Mouse (Mus musculus) hindbrain, embryonic 16.5 days (tissue): Measurements from ENCODE around the gene Ptpn1. TPM values are rescaled to one million over a fixed set of nuclear protein-coding genes. Genes with fewer than 3 reads are reported as not detected.

Experiments
- ATAC-seq: fragments of 200-750 bp; cut with Nextera tagmentation; 2 replicates; pipeline ENCODE4 v1.8.0; 2017; ENCODE audit warnings: moderate TSS enrichment, moderate library complexity
- H3K27ac ChIP-seq: fragments of 300-500 bp; sonication (generic); 2 replicates; pipeline ENCODE4 v1.5.1; 2014; ENCODE audit warnings: low read depth, mild to moderate bottlenecking, control low read depth, low read length, moderate library complexity
- H3K27me3 ChIP-seq: fragments of 300-500 bp; sonication (generic); replicated peaks from 2 replicates; pipeline ENCODE4 v1.6.1; 2014; ENCODE audit warnings: low read length; ENCODE audit not compliant: control insufficient read depth, insufficient read depth
- H3K36me3 ChIP-seq: fragments of 300-500 bp; sonication (generic); 2 replicates; pipeline ENCODE4 v1.6.1; 2014; ENCODE audit warnings: mild to moderate bottlenecking, low read length, moderate library complexity, mixed read lengths; ENCODE audit not compliant: control insufficient read depth, insufficient read depth
- H3K4me1 ChIP-seq: fragments of 300-500 bp; sonication (generic); 2 replicates; pipeline ENCODE4 v1.6.1; 2014; ENCODE audit warnings: low read depth, low read length; ENCODE audit not compliant: control insufficient read depth, insufficient read depth
- H3K4me2 ChIP-seq: fragments of 300-500 bp; sonication (generic); 2 replicates; pipeline ENCODE4 v1.6.1; 2014; ENCODE audit warnings: mild to moderate bottlenecking, low read length, control low read depth, moderate library complexity
- H3K4me3 ChIP-seq: fragments of 300-500 bp; sonication (generic); 2 replicates; pipeline ENCODE4 v1.5.1; 2014; ENCODE audit warnings: mild to moderate bottlenecking, low read length, control low read depth, moderate library complexity
- H3K9ac ChIP-seq: fragments of 300-500 bp; sonication (generic); 2 replicates; pipeline ENCODE4 v1.6.1; 2014; ENCODE audit warnings: low read depth, mild to moderate bottlenecking, control low read depth, low read length, moderate library complexity
- H3K9me3 ChIP-seq: fragments of 300-500 bp; sonication (generic); 2 replicates; pipeline ENCODE4 v1.6.1; 2014; ENCODE audit warnings: mild to moderate bottlenecking, low read length, moderate library complexity; ENCODE audit not compliant: control insufficient read depth
- WGBS: fragments of 180-500 bp; shearing (Covaris S2); extraction: QIAGEN DNeasy Blood & Tissue Kit; methylation state at CpG from one replicate; pipeline ENCODE4 v1.1.7; 2014; 5-methylcytosine and 5-hydroxymethylcytosine counted together
- polyA plus RNA-seq: library from polyadenylated mRNA; unstranded; fragments of >200 nt; fragmentation: Nextera tagmentation; extraction: Ambion mirVana; gene quantifications from 2 replicates; pipeline ENCODE4 v1.2.1, GENCODE M21; 2015

Gene Ptpn1
- polyA plus RNA-seq, 1 experiment from 2014 or later, result 64.8 TPM

DNA sequence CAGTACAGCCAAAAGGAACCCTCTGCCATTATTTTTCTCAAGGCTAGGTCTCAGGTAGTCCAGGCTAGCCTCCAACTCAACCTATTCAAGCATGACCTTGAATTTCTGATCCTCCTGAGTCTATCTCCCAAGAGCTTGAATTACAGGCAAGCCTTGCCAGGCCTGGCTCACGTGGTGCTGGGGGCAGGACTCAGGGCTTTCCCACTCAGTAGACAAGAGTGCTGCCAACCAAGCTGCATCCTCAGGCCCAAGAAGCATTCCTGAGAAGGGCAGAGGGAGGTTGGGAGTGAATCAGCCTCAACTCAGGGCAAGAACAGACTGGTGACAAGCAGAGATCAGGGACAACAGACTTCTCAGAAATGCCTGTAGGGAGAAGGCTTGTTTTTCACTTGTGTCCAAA lies 12.8 kb upstream of the Ptpn1 start:
- no peak overlapping the region for H3K4me3 ChIP-seq
- H3K36me3 ChIP-seq, result no peaks in the 10 kb centered on the region
- H3K9me3 ChIP-seq, result no peaks in the 10 kb centered on the region
- no peak overlapping the region for H3K4me2 ChIP-seq
- no peak for ATAC-seq
- 58% methylated on average over 1 of the region's 1 CpGs for WGBS
- no peaks in the 10 kb centered on the region for H3K4me1 ChIP-seq
- H3K27ac ChIP-seq, result no peak overlapping the region
- H3K9ac ChIP-seq, result no peak overlapping the region
- no peaks in the 10 kb centered on the region for H3K27me3 ChIP-seq

DNA sequence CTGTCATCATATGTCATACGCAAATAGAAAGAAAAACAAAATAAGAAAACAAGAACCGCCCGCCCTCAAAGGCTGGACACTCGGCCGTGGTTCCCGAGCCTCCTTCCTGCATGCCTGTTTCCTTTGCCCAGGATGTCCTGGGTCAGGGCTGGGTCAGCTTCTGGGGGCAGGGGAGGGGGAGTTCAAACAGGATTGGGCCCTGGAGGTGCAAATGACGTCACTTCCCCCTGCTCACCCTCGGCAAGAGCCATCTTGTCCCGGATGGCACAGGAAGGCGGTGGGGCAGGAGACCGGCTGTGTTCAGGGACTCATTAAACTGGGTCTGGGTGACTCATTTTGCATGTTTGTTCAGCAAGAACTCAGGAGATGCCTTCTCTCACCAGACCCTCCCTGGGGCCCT lies 11.8 kb upstream of the Ptpn1 start:
- Histone ChIP-seq H3K4me2 (no peak overlapping the region), H3K27me3 (no peaks in the 10 kb centered on the region), H3K9ac (no peak overlapping the region), H3K4me3 (no peak overlapping the region), H3K27ac (no peak overlapping the region), H3K4me1 (peaks cover 6% of the 10 kb centered on the region), H3K9me3 (no peaks in the 10 kb centered on the region), H3K36me3 (no peaks in the 10 kb centered on the region)
- ATAC-seq, result no peak
- WGBS, result 79% methylated on average over 11 of the region's 11 CpGs

DNA sequence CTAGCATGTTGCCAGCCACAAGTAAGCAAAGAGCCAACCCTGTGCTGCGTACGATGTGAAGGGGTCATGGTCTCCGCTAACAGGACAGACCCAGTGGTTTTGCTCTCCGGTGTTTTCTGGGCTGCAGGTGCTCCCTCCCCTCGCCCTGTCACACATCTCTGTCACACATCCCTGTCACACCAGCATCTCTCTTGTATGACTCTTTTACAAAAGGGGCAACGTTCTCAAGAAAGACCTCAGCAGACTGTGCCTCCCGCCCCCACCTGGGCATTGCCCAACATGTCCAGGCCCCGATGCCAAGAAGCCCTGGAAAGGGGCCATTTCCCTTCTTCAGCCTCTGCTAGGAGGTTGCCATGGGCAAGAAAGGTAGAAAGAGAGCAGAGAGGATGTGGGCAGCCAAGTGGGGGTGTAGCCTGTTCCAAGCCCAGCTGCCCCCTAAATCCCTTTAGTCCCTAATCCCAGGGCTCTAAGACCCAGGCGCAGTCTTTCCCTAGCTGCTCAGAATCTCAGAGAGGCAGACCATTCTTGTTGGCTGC lies 10.8 kb upstream of the Ptpn1 start:
- no peaks in the 10 kb centered on the region for H3K27me3 ChIP-seq
- 85% methylated on average over 9 of the region's 9 CpGs for WGBS
- peaks cover 6% of the 10 kb centered on the region for H3K4me1 ChIP-seq
- ATAC-seq, result no peak
- H3K4me3 ChIP-seq, result no peak overlapping the region
- H3K9ac ChIP-seq, result no peak overlapping the region
- no peaks in the 10 kb centered on the region for H3K9me3 ChIP-seq
- H3K27ac ChIP-seq, result no peak overlapping the region
- H3K4me2 ChIP-seq, result no peak overlapping the region
- no peaks in the 10 kb centered on the region for H3K36me3 ChIP-seq

DNA sequence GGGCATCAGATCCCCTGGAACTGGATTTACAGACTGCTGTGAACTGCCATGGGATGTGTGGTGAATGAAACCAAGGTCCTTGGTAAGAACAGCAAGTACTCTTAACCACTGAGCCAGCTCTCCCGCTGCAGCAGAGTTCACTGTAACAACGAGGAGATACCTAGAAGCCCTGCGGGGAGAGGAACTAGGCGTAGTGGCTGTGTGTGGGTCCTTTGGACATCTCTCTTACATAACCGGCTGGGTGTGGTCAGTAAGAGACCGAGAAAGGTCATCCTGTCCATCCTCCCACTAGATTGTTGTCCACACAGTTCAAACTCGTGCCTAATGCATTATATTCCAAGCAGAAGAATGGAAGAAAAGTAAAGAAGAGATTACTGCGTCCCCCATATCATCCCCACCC lies 10.0 kb upstream of the Ptpn1 start:
- no peak for ATAC-seq
- no peak overlapping the region for H3K27ac ChIP-seq
- H3K4me1 ChIP-seq, result peaks cover 6% of the 10 kb centered on the region
- no peaks in the 10 kb centered on the region for H3K9me3 ChIP-seq
- no peaks in the 10 kb centered on the region for H3K36me3 ChIP-seq
- WGBS, result 84% methylated on average over 8 of the region's 8 CpGs
- no peak overlapping the region for H3K4me3 ChIP-seq
- H3K9ac ChIP-seq, result no peak overlapping the region
- H3K27me3 ChIP-seq, result no peaks in the 10 kb centered on the region
- no peak overlapping the region for H3K4me2 ChIP-seq

DNA sequence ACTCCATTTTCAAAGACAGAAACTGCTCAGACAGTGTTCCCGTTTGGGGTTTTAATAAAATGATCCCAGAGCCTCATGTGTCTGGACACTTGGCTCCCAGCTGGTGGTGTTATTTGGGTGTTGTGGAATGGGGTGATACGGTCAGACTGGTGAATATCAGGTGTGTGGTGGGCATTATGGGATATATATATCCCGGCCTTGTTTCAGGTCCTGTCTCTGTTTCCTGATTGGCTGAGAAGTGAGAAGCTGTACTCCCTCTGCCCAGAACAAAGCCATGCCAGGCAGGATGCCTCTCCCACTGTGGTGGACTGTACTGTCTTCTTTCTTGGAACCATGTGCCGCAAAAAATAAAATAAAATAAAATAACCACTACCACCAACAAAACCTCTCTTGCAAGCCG lies 7.8 kb upstream of the Ptpn1 start:
- Histone ChIP-seq H3K27ac (no peak overlapping the region), H3K27me3 (no peaks in the 10 kb centered on the region), H3K4me2 (no peak overlapping the region), H3K4me3 (no peak overlapping the region), H3K9me3 (no peaks in the 10 kb centered on the region), H3K9ac (no peak overlapping the region), H3K36me3 (no peaks in the 10 kb centered on the region), H3K4me1 (peaks cover 6% of the 10 kb centered on the region)
- 92% methylated on average over 5 of the region's 5 CpGs for WGBS
- no peak for ATAC-seq

DNA sequence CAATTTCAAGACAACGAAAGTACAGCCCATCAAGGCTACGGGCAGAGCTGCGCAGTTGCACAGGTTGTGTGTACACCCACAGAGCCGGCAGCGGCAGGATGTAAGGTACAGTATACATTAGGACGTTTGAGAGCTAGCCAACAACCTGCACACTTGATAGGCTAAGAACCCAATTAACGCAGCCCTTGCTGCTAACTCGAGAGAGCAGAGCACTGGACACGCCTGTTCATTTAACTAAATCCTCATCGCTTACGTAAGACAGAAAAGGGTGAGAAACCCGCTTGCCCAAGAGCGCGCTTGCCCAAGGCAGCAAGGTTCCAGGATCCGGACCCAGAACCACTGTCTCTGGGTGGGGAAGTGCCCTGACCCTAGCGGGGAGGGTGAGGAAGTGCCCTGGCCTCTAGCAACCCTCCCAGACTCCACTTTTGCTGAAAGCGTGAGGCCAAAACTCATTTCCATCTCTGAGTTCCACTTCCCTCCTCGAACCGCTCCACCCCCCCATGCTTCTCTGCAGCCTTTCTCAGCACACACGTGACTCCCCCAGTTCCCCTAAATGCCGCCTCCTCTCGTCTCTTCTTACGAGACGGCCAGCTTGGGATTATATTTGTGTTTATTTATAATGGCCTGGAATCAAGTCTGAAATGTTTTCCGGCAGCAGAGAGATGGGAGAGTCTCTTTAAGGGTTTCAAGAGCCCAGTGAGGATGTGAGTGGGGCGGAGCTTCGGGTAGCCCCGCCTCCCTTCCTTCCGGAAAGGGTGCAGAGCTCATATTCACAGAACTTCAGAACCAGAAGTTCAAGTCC lies 6.9 kb upstream of the Ptpn1 start:
- Histone ChIP-seq H3K27ac (peak overlapping the region; percentile 74), H3K4me1 (peaks cover 6% of the 10 kb centered on the region)

DNA sequence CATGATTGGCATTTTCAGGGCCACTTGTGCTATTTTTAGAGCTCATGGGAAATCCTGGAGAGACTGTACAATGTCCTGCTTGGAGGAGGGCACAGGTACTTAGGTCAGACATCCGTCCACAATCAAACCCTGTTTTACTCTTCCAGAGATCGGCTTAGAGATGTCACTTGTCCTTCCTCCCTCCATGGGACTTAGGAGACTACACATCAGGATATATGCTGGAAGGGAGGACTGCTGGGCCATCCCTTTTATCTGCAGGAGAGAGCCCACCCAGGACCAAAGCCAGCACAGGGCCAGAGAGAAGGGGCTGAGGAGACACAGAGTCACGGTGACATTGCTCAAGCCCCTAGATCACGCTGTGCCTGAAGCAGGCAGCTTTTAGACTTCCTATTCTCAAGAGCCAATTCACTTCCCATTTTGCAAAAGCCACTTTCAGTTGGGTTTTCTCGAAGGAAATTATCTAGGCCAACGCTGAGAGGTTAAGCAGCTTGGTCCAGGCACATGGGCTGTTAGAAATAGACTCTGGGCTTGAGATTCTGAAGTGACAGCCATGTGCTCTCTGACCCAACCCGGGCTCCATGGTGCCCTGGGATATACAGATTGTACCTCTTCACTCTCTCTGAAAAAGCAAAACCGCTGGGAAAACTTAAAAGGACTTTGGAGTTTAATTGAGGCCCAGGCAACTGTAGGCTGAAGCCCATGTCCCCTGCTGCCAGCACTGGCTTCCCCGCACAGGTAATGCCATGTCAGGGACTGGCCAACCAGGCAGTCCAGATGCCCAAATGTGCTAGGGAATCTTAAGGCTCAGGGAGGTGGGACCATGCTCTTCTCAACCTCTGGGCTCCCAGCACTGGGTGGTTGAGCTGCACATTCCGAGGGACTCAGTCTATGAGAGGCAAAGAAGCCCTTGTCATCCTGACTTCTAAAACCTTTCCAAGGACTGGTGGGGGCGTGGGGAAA lies 5.7 kb upstream of the Ptpn1 start:
- ATAC-seq, result no peak
- H3K4me2 ChIP-seq, result no peak overlapping the region; the same call in 1 of the 2 replicates
- H3K4me1 ChIP-seq, result peaks cover 6% of the 10 kb centered on the region
- no peak overlapping the region for H3K27ac ChIP-seq
- no peaks in the 10 kb centered on the region for H3K27me3 ChIP-seq
- H3K9ac ChIP-seq, result no peak overlapping the region
- WGBS, result 85% methylated on average over 11 of the region's 11 CpGs
- H3K4me3 ChIP-seq, result no peak overlapping the region
- H3K36me3 ChIP-seq, result no peaks in the 10 kb centered on the region
- H3K9me3 ChIP-seq, result no peaks in the 10 kb centered on the region

More for the DNA sequence above, 6.9 kb upstream of the Ptpn1 start:
- WGBS, result 3% methylated on average over 29 of the region's 29 CpGs
- H3K4me3 ChIP-seq, result peak overlapping the region; percentile 52
- no peaks in the 10 kb centered on the region for H3K36me3 ChIP-seq
- peak; percentile 76 for ATAC-seq
- peak overlapping the region; percentile 93 for H3K4me2 ChIP-seq
- no peaks in the 10 kb centered on the region for H3K27me3 ChIP-seq
- no peaks in the 10 kb centered on the region for H3K9me3 ChIP-seq
- H3K9ac ChIP-seq, result peak overlapping the region; percentile 74

DNA sequence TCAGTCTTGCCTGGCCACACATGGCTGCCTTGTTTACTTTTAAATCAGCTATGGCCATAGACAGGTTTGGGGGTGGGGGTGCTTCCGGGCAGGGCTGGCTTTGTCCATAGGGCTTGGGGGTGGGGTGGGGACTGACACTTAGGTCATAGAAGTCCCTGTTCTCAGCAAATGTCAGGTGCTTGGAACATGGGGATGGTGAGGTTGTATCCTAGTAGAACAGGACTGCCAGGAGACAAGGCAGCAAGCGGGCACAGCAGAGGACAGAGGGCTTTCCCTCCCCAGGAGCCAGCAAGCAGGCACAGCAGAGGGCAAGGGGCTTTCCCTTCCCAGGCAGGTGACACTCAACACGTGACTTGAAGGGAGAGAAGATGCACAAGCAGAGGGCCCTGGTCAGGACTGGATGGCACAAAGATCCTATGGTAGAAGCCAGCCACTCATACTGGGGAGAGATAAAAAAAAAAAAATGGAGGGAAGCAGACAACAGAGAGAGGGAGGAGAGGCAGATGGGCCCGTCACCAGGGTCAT lies 3.8 kb upstream of the Ptpn1 start:
- ATAC-seq, result no peak

DNA sequence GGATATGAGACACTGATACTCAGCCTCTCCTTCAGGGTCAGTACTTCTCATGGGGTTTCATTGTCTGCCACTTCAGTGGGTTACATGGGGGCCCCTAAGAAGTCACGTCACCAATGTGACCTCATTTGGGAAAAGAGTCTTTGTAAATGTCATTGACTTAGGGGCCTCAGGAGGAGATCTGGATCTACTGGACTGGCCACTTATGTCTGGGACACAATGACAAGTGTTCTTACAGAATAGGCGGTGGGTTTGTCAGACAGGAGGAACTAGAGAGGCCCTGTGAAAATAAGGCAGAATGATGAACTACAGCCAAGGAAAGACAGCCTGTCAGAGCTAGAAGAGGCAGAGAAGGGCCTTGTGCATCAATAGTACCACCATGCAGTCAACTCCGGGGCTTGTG lies 2.9 kb upstream of the Ptpn1 start:
- peaks cover 16% of the 10 kb centered on the region for H3K4me1 ChIP-seq
- no peak overlapping the region for H3K9ac ChIP-seq
- H3K27ac ChIP-seq, result no peak overlapping the region
- H3K36me3 ChIP-seq, result no peaks in the 10 kb centered on the region
- ATAC-seq, result no peak
- WGBS, result 83% methylated on average over 3 of the region's 3 CpGs
- H3K27me3 ChIP-seq, result no peaks in the 10 kb centered on the region
- no peak overlapping the region for H3K4me2 ChIP-seq
- no peak overlapping the region for H3K4me3 ChIP-seq
- H3K9me3 ChIP-seq, result no peaks in the 10 kb centered on the region

More for the DNA sequence above, 3.8 kb upstream of the Ptpn1 start:
- H3K27me3 ChIP-seq, result no peaks in the 10 kb centered on the region
- H3K9ac ChIP-seq, result no peak overlapping the region
- no peak overlapping the region for H3K4me3 ChIP-seq
- no peak overlapping the region for H3K4me2 ChIP-seq
- H3K4me1 ChIP-seq, result peaks cover 11% of the 10 kb centered on the region
- WGBS, result 65% methylated on average over 4 of the region's 4 CpGs
- H3K9me3 ChIP-seq, result no peaks in the 10 kb centered on the region
- no peaks in the 10 kb centered on the region for H3K36me3 ChIP-seq
- no peak overlapping the region for H3K27ac ChIP-seq
